Mouse (Mus musculus) ES-Bruce4 (cell line): ENCODE results near the gene Nos1.

Experiments
- CTCF ChIP-seq: IDR thresholded peaks from one replicate; pipeline ENCODE4 v1.8.1; 2011; ENCODE audit warnings: low read depth, low read length
- EP300 ChIP-seq: IDR thresholded peaks from 2 replicates; pipeline ENCODE4 v1.6.1; 2011; ENCODE audit warnings: low read depth, low read length; ENCODE audit not compliant: insufficient read depth

GRCm38 (mm10) chr5:117890871-117891270 lies 110.0 kb downstream of the Nos1 start:
- TF ChIP-seq CTCF (no peak), EP300 (no peak)
